Mouse (Mus musculus) midbrain, embryonic 10.5 days (tissue): ENCODE results near the gene C130060K24Rik. TPM values are rescaled to one million over a fixed set of nuclear protein-coding genes. Genes with fewer than 3 reads are reported as not detected.

ENCODE experiments used
- DNase-seq: peaks from one replicate; pipeline ENCODE4 v3.0.0-alpha.2; 2017; ENCODE audit warnings: low spot score
- H3K27ac ChIP-seq: fragments of 300-500 bp; sonication (generic); replicated peaks from 2 replicates; pipeline ENCODE4 v1.5.1; 2016; ENCODE audit warnings: mild to moderate bottlenecking
- H3K27me3 ChIP-seq: fragments of 300-500 bp; sonication (generic); 2 replicates; pipeline ENCODE4 v1.6.1; 2016; ENCODE audit warnings: low read depth, mild to moderate bottlenecking; ENCODE audit not compliant: poor library complexity, severe bottlenecking
- H3K36me3 ChIP-seq: fragments of 300-500 bp; sonication (generic); 2 replicates; pipeline ENCODE4 v1.6.1; 2016; ENCODE audit warnings: mild to moderate bottlenecking, moderate library complexity
- H3K4me1 ChIP-seq: fragments of 300-500 bp; sonication (generic); 2 replicates; pipeline ENCODE4 v1.6.1; 2016
- H3K4me3 ChIP-seq: fragments of 300-500 bp; sonication (generic); 2 replicates; pipeline ENCODE4 v1.5.1; 2016; ENCODE audit warnings: mild to moderate bottlenecking, moderate library complexity
- H3K9me3 ChIP-seq: fragments of 300-500 bp; sonication (generic); replicated peaks from 2 replicates; pipeline ENCODE4 v1.6.1; 2016; ENCODE audit warnings: mild to moderate bottlenecking
- WGBS: fragments of 180-500 bp; shearing (Covaris S2); methylation state at CpG from one replicate; pipeline ENCODE4 v1.1.7; 2016; 5-methylcytosine and 5-hydroxymethylcytosine counted together
- polyA plus RNA-seq: library from polyadenylated mRNA; unstranded; fragments of >200 nt; fragmentation: Nextera tagmentation; extraction: Ambion mirVana; gene quantifications from 2 replicates; pipeline ENCODE4 v1.2.1, GENCODE M21; 2016

The C130060K24Rik gene
- polyA plus RNA-seq, 1 experiment from 2014 or later, result 3.8 TPM

DNA sequence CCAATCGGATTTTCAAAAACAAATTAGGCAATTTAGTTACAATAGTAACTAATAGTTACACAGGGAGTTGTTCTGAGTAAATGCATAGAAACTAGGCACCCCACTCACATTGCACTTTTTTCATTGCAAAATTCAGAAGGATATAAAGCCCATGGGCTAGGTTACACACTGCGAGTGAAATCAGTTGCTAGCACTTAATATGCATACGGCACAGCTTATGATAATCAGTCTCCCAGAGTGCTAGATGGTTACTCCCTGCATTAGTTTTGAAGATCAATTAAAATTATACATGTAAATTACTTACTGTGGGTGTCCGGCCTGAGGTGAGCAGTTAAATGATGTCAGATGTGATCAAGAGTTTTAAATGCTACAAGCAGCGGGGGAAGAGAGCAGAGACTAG, 89.4 kb downstream of the C130060K24Rik start:
- H3K4me1 ChIP-seq, result no peaks in the 10 kb centered on the region
- DNase-seq, result no peak
- H3K27ac ChIP-seq, result no peak overlapping the region
- H3K4me3 ChIP-seq, result no peak overlapping the region
- no peaks in the 10 kb centered on the region for H3K27me3 ChIP-seq
- H3K9me3 ChIP-seq, result no peaks in the 10 kb centered on the region
- H3K36me3 ChIP-seq, result no peaks in the 10 kb centered on the region
- 88% methylated on average over 5 of the region's 5 CpGs for WGBS

DNA sequence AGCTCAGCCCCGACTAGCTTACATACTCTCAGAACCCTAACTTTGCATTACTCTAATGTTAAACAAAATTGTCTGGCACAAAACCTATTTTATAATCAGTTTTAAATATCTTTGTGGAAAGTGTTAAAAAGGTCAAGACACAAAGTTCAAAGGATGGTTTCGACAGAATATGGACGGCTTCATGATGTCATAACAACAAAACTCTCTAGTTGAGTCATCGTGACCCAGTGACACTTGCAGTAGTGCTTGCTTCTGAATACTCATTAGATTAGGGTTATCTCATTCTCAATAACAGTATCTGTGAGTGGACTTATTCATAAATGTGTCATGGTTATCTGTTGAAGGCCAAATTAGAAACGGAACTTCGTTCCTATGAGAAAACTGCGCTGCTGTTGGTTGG, 91.5 kb downstream of the C130060K24Rik start:
- no peak overlapping the region for H3K27ac ChIP-seq
- no peaks in the 10 kb centered on the region for H3K4me1 ChIP-seq
- H3K27me3 ChIP-seq, result no peaks in the 10 kb centered on the region
- no peaks in the 10 kb centered on the region for H3K36me3 ChIP-seq
- no peak for DNase-seq
- H3K4me3 ChIP-seq, result no peak overlapping the region
- no peaks in the 10 kb centered on the region for H3K9me3 ChIP-seq
- 93% methylated on average over 7 of the region's 7 CpGs for WGBS

DNA sequence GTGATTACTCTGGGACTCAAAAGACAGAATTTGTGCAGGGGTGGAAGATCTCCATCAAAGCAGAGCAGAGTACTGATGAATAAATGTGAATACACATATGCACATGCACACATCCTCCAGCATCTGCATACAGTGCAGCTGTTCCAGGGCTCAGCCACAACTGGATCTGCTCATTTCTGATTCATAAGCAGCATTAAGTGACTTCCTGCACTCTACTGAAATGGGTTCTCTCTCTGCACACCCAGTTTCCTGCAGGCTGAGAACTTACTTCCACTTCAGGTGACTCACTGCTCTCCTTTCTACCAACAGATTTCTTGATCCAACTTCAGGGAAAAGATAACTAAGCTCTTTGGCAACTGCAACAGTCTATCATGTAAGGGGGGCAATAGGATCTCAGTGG, 117.9 kb downstream of the C130060K24Rik start:
- H3K27ac ChIP-seq, result no peak overlapping the region
- H3K4me1 ChIP-seq, result no peaks in the 10 kb centered on the region
- no peak for DNase-seq

More for the DNA sequence above, 117.9 kb downstream of the C130060K24Rik start:
- H3K4me3 ChIP-seq, result no peak overlapping the region
- no peaks in the 10 kb centered on the region for H3K36me3 ChIP-seq
- H3K27me3 ChIP-seq, result no peaks in the 10 kb centered on the region
- no peaks in the 10 kb centered on the region for H3K9me3 ChIP-seq

Other genes with a start within 250 kb of the C130060K24Rik start
- gene Hpgds, start 236.2 kb upstream of the C130060K24Rik start, polyA plus RNA-seq, result 7.7 and 12.8 TPM in 2 replicates
- 0.07 TPM in 1 of 2 replicates, not detected in the other for gene Tnip3, start 144.2 kb downstream of the C130060K24Rik start, polyA plus RNA-seq